Mouse (Mus musculus): ENCODE data around the gene Ubac2. TPM values are rescaled to one million over a fixed set of nuclear protein-coding genes. Genes with fewer than 3 reads are reported as not detected.

Gene Ubac2
- total and polyA plus RNA-seq, 2 experiments from 2014 or later, result 39.4 to 66.8 TPM

- no peak overlapping the region for H3K9ac ChIP-seq (replicated peaks; ENCODE audit: low read depth, low read length)
- no peaks in the 10 kb centered on the region for H3K9me3 ChIP-seq (replicated peaks; ENCODE audit: control insufficient read depth, low read length)
- no peaks in the 10 kb centered on the region for H3K36me3 ChIP-seq (replicated peaks; ENCODE audit: control insufficient read depth, insufficient read depth, low read length)
- no peak overlapping the region for H3K4me2 ChIP-seq (ENCODE audit: low read depth, low read length)
- no peak for ATAC-seq (ENCODE audit: insufficient read depth, low read depth)
- no peak overlapping the region for H3K4me3 ChIP-seq (ENCODE audit: low read depth, low read length)
- H3K27me3 ChIP-seq (ENCODE audit: control insufficient read depth, insufficient read depth, low read length), result no peaks in the 10 kb centered on the region
- TF ChIP-seq EP300 (IDR thresholded peaks at IDR 0.05; ENCODE audit: low read depth) (no peak), CTCF (IDR thresholded peaks at IDR 0.05; ENCODE audit: low read depth) (no peak)
- H3K4me1 ChIP-seq (ENCODE audit: control insufficient read depth, insufficient read depth), result no peaks in the 10 kb centered on the region; the same call in 1 of the 2 replicates
- no peak for DNase-seq (ENCODE audit: low spot score)
- 24% methylated on average over 3 of the region's 3 CpGs for WGBS
- H3K27ac ChIP-seq (ENCODE audit: low read depth), result no peak overlapping the region
These were observed 20.7 kb downstream of the Ubac2 start for GRCm38 (mm10) chr14:121899071-121899470.

- Histone ChIP-seq H3K27ac (ENCODE audit: low read depth) (no peak overlapping the region), H3K4me2 (ENCODE audit: low read depth, low read length) (no peak overlapping the region), H3K4me1 (ENCODE audit: control insufficient read depth, insufficient read depth) (no peaks in the 10 kb centered on the region; the same call in 1 of the 2 replicates), H3K27me3 (ENCODE audit: control insufficient read depth, insufficient read depth, low read length) (no peaks in the 10 kb centered on the region), H3K4me3 (ENCODE audit: low read depth, low read length) (no peak overlapping the region), H3K9me3 (replicated peaks; ENCODE audit: control insufficient read depth, low read length) (no peaks in the 10 kb centered on the region), H3K36me3 (replicated peaks; ENCODE audit: control insufficient read depth, insufficient read depth, low read length) (peaks cover 10% of the 10 kb centered on the region; the same call in 1 of the 2 replicates), H3K9ac (replicated peaks; ENCODE audit: low read depth, low read length) (no peak overlapping the region)
- DNase-seq (ENCODE audit: low spot score) (no peak), ATAC-seq (ENCODE audit: insufficient read depth, low read depth) (no peak)
- 67% methylated on average over 6 of the region's 6 CpGs for WGBS
- TF ChIP-seq EP300 (IDR thresholded peaks at IDR 0.05; ENCODE audit: low read depth) (no peak), CTCF (IDR thresholded peaks at IDR 0.05; ENCODE audit: low read depth) (no peak)
These were observed 23.1 kb downstream of the Ubac2 start for GRCm38 (mm10) chr14:121901511-121901910.

- Histone ChIP-seq H3K27ac (ENCODE audit: low read depth) (no peak overlapping the region), H3K4me1 (ENCODE audit: control insufficient read depth, insufficient read depth) (no peaks in the 10 kb centered on the region; the same call in 1 of the 2 replicates), H3K4me2 (ENCODE audit: low read depth, low read length) (no peak overlapping the region), H3K36me3 (replicated peaks; ENCODE audit: control insufficient read depth, insufficient read depth, low read length) (peaks cover 25% of the 10 kb centered on the region), H3K9ac (replicated peaks; ENCODE audit: low read depth, low read length) (no peak overlapping the region), H3K27me3 (ENCODE audit: control insufficient read depth, insufficient read depth, low read length) (no peaks in the 10 kb centered on the region), H3K9me3 (replicated peaks; ENCODE audit: control insufficient read depth, low read length) (no peaks in the 10 kb centered on the region), H3K4me3 (ENCODE audit: low read depth, low read length) (no peak overlapping the region)
- DNase-seq (ENCODE audit: low spot score), result no peak
- 80% methylated on average over 7 of the region's 7 CpGs for WGBS
- TF ChIP-seq CTCF (IDR thresholded peaks at IDR 0.05; ENCODE audit: low read depth) (no peak), EP300 (IDR thresholded peaks at IDR 0.05; ENCODE audit: low read depth) (no peak)
- no peak; the same call in 1 of the 2 replicates for ATAC-seq (ENCODE audit: insufficient read depth, low read depth)
These were observed 25.0 kb downstream of the Ubac2 start for GRCm38 (mm10) chr14:121903381-121903876.

GRCm38 (mm10) chr14:121904754-121905153 is 26.3 kb downstream of the Ubac2 start:
- 17% methylated on average over 3 of the region's 3 CpGs for WGBS
- Histone ChIP-seq H3K9me3 (replicated peaks; ENCODE audit: control insufficient read depth, low read length) (no peaks in the 10 kb centered on the region), H3K36me3 (replicated peaks; ENCODE audit: control insufficient read depth, insufficient read depth, low read length) (peaks cover 33% of the 10 kb centered on the region), H3K9ac (replicated peaks; ENCODE audit: low read depth, low read length) (0 out of 2 replicates have a peak overlapping the region, but pooled peaks have one; percentile 20), H3K4me1 (ENCODE audit: control insufficient read depth, insufficient read depth) (no peaks in the 10 kb centered on the region; the same call in 1 of the 2 replicates), H3K27me3 (ENCODE audit: control insufficient read depth, insufficient read depth, low read length) (no peaks in the 10 kb centered on the region), H3K4me3 (ENCODE audit: low read depth, low read length) (no peak overlapping the region), H3K4me2 (ENCODE audit: low read depth, low read length) (no peak overlapping the region), H3K27ac (ENCODE audit: low read depth) (no peak overlapping the region)
- no peak for TF ChIP-seq CTCF (IDR thresholded peaks at IDR 0.05; ENCODE audit: low read depth)
- no peak for TF ChIP-seq EP300 (IDR thresholded peaks at IDR 0.05; ENCODE audit: low read depth)
- ATAC-seq (ENCODE audit: insufficient read depth, low read depth) (no peak), DNase-seq (ENCODE audit: low spot score) (no peak)

GRCm38 (mm10) chr14:121906341-121906991 is 28.0 kb downstream of the Ubac2 start:
- H3K27me3 ChIP-seq (ENCODE audit: control insufficient read depth, insufficient read depth, low read length), result no peaks in the 10 kb centered on the region
- no peak for DNase-seq (ENCODE audit: low spot score)
- H3K9me3 ChIP-seq (replicated peaks; ENCODE audit: control insufficient read depth, low read length), result no peaks in the 10 kb centered on the region
- no peak overlapping the region for H3K9ac ChIP-seq (replicated peaks; ENCODE audit: low read depth, low read length)
- no peak overlapping the region for H3K4me2 ChIP-seq (ENCODE audit: low read depth, low read length)
- peaks cover 40% of the 10 kb centered on the region for H3K36me3 ChIP-seq (replicated peaks; ENCODE audit: control insufficient read depth, insufficient read depth, low read length)
- H3K27ac ChIP-seq (ENCODE audit: low read depth), result no peak overlapping the region
- no peak for TF ChIP-seq EP300 (IDR thresholded peaks at IDR 0.05; ENCODE audit: low read depth)
- no peak for TF ChIP-seq CTCF (IDR thresholded peaks at IDR 0.05; ENCODE audit: low read depth)
- ATAC-seq (ENCODE audit: insufficient read depth, low read depth), result no peak
- H3K4me1 ChIP-seq (ENCODE audit: control insufficient read depth, insufficient read depth), result no peaks in the 10 kb centered on the region; the same call in 1 of the 2 replicates
- WGBS, result 77% methylated on average over 8 of the region's 8 CpGs
- no peak overlapping the region for H3K4me3 ChIP-seq (ENCODE audit: low read depth, low read length)
